Mouse (Mus musculus) layer of hippocampus, postnatal 10 days (tissue): ENCODE results near the gene Agbl2. TPM values are rescaled to one million over a fixed set of nuclear protein-coding genes. Genes with fewer than 3 reads are reported as not detected.

Source experiments
- DNase-seq, 2 experiments: peaks; one replicate each; pipeline ENCODE4 v3.0.0; 2021; ENCODE audit warnings: low spot score in 2 of 2
- total RNA-seq, 2 experiments: library from RNA; stranded (reverse); gene quantifications; 2 replicates each; pipeline ENCODE4 v1.2.3; 2021

Agbl2 gene
- total RNA-seq, 2 experiments from 2014 or later: 0.45 to 1.0 TPM

DNA sequence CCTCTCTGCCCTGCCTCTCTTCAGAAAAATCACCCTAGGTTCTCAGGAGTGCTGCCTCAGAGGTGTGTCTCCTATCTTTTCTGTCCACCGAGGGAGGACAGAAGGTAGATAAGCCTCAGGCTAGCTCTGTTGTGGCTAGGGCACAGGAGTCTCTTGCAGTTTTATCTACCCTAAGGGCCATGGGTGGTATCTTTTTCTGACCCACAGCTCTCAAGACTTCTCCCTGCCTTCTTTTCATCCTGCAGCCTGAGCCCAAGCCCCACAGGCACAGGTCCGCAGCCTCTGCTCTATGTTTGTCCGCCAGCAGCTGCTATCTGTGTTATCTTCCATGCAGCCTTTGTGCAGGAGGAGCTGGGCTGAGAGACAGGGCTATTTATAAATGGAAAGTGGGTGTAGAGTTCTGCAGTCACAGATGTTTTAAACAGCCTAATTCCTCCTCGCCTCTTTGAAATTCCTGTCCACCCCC, 87.6 kb downstream of the Agbl2 start:
- no peak for DNase-seq

DNA sequence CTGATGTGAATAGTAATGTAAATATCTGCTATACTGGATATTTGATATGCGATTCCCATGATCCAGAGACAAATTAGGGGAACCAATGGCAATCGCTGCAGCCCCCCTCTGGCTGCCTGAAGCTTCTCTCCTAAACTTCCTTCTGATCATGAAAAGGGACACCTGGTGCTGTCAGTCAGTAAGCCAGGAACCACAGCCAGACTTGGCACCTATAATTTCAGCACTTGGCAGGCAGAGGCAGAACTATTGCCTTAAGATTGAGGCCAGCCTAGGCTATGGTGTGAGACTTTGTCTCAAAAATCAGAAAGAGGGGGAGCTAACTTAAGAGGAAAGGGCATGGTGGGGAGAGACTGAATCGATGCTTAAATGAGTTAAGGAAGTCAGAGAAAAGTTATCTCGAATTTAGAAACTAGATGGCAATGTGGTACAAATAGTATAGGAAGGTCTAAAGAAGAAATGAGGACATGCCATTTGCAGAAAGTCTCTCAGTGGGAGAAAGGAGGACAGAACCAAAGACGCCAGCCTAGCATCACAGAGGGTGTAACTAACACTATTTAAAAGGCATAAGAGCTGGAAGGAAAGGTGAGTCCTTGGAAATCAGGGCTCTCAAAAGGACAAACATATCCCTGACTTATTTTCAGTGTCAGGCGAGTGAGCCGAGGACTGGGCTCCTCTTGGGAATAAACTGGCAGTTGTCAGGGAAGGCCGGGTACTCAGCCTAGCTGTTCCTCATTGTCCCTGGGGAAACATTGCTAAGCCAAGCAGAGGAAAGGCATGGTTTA, 88.8 kb downstream of the Agbl2 start:
- DNase-seq: no peak

DNA sequence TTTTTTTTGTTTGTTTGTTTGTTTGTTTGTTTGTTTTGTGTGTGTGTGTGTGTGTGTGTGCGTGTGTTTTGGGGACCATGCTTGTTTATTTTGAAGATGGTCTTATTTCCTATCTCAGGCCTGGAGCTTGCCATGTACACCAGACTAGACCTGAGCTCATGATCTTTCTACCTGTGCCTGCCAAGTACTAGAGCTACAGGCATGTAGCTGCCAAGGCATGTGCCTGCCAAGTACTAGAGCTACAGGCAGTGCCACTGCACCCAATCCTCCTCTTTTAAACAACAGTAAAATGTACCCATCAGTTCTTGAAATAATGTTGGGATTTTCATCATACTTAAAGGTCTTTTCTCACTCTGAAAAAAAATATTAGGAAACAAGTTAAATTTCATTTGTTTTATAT, 91.5 kb downstream of the Agbl2 start:
- DNase-seq: no peak

DNA sequence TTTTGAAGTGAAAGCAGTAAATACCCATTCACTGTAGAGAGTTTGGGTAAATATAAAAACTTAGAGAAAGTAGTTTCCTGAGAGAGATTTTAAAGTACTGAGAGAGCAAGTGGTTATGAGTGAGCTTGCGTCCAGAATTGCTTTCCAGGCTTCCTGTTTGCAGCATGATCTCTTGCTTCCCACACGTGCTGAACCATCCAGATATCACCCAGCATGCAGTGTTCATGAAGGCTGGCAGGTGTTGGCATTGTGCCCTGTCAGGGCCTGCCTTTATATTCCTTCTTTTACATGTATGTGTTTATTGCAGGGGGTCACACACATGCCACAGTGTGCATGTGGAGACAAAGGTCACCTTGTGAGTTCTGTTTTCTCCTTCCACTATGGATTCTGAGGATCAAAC, 92.7 kb downstream of the Agbl2 start:
- no peak for DNase-seq

DNA sequence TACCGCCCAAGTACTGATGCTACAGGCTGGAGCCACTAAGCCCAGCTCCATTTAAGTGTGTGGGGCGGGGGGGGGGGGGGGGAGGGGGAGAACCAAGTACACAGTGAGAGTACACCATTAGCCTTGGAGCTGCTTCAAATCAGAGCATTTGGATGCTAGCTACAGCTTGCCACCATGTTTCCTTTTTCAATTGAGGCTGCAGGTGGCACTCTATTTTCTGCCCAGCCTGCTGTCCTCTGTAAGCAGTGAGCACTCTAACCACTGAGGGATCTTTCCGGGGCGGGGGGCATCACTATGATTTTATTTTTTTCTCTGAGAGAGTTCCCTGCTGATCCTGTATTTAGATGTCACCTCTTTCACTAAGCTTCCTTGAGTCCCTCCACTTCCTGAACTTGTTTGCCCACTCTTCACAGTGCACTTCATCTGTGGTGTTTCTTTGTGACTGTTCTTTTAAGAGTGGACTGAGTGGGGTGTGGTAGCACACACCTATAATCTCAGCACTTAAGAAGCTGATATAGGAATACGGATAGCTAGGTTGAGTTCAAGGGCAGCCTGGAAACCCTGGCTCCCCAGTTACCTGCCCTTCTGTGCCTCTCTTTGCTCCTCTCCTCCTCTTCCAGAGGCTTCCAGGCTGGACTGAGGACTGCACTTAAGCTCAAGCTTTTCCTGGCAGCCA, 95.2 kb downstream of the Agbl2 start:
- DNase-seq: no peak

DNA sequence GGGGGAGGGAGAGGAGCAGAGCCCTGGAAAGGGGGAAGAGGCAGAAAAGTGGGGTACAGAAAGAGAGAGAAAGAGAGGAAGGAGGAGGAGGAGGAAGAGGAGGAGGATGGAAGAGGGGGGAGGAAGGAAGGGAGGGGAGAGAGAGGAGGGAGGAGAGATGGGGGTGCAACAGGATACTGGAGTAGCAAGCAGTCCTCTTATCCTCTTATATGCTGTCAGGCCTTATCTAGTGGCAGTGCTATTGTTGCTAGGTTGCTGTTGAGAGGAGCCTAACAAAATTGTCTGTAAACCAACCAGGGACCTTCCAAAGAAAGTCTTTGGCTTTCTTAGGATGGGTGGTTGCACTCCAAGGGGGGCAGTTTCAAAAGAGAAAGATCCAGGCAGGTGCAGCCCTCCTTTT, 96.9 kb downstream of the Agbl2 start:
- DNase-seq: no peak

DNA sequence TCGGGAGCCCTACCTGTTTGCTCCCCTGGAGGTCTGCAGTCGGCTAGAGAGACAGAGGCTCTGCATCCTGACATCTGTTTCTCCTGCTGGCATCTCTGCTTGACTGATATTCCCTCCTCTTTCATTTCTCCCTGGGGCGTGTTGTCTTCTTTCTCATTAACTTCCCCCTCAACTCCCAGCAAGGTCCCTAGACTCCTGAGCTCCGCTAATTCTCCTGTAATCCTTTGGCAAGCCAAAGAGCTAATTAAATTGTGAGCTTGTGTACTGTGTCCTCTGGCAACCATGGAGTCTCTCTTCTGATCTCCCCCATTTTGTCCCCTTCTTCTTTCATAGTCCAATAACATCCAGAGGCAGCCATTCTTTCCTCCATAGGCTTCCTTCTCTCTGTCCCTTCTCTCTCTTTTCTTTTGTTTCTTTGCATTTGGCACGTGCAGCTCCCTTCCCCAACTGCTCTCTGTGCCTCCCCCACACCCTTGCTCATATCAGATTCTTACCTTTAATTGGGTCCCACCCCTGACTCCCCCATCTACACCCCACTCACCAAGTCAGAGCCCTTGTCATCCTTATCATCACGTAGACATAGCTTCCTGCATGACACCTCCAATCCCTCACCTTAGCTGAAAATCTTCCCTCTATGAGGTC, 97.7 kb downstream of the Agbl2 start:
- DNase-seq: no peak

DNA sequence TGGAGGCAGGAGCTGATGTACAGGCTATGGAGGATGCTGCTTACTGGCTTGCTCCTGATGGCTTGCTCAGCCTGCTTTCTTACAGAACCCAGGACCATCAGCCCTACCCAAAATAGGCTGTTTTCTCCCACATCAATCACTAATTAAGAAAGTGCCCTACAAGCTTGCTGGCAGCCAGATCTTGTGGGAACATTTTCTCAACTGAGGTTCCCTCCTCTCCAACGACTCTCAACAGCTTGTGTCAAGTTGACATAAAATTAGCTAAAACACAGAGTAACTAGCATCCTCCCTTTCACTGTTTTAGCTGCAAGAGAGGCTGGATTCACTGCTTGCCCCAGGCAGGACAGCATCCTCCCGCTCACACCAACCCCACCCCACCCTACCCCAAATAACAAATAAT, 99.3 kb downstream of the Agbl2 start:
- no peak for DNase-seq

Other genes with a start within 250 kb of the Agbl2 start
- gene Ptprj, start 202.1 kb upstream of the Agbl2 start, total RNA-seq: 10 to 100 TPM; 67.7 to 73.0 TPM
- gene Nup160, start 105.5 kb upstream of the Agbl2 start, total RNA-seq: 10 to 100 TPM; 17.6 to 20.2 TPM
- gene Fnbp4, start 37.4 kb upstream of the Agbl2 start, total RNA-seq: 10 to 100 TPM; 72.0 to 87.7 TPM
- 100 to 1,000 TPM; 141 to 156 TPM for gene Mtch2, start 64.4 kb downstream of the Agbl2 start, total RNA-seq
- gene C1qtnf4, start 103.1 kb downstream of the Agbl2 start, total RNA-seq: 100 to 1,000 TPM; 157 to 186 TPM
- gene Kbtbd4, start 122.0 kb downstream of the Agbl2 start, total RNA-seq: 10 to 100 TPM; 30.9 to 34.9 TPM
- 100 to 1,000 TPM; 224 to 227 TPM for gene Ndufs3, start 122.1 kb downstream of the Agbl2 start, total RNA-seq
- 100 to 1,000 TPM; 109 to 116 TPM for gene Celf1, start 157.7 kb downstream of the Agbl2 start, total RNA-seq